Mouse (Mus musculus) frontal cortex, postnatal 14 days (tissue): ENCODE measurements at regions not wholly inside any gene's neighbourhood (a gene's known extent, or its start where the extent isn't known, plus 50 kb on each side); places are given as distances from the start of the nearest gene placed in this dataset.

Experiments used
- DNase-seq, 2 experiments: peaks; one replicate each; pipeline ENCODE4 v3.0.0; 2022; ENCODE audit warnings: low spot score in 2 of 2

DNA sequence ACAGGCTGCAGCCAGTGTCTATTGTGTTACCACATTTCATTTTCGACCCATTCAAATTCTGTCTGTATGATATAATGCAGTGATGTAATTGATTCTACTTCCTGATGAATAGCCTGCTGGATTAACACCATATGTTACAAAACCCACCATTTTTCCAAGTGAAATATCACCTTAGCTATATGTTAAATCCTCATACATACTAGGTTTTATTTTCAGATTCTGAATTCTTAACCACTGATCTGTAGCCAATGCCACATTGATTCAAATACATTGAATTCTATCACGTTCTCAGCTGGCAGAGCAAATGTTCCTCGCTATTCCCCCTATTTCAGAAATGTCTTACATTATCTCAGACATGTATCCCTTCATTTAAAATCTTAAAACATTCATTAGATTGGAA is 60.4 kb upstream of the Prdx6b start:
- no peak for DNase-seq

DNA sequence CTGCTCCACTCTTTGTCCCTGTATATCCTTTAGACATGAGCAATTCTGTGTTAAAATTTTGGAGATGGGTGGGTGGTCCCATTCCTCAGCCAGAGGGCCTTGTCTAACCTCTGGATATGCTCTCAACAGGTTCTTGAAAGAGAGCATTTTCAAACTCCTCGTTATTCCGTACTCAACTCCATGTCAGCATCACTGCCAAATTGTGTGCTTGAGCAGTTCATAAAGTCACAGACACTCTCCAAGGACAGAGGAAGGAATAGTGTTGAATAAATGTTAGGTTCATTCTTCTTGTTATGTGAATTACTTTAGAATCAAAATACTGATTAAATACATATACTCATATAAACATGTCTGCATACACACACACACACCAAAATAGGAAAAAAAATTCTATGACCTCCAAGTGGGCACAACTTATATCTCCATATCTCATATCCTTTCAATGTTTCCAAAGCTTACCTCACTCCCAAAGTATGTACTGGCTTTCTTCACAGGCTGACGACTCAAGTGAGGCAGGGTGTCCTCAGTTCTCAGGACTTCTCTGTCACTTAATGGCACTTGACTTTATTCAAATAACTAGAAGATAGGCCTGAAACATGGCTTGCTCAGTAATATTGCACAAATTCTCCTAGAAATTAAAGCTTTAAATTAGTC is 75.9 kb upstream of the Pde1a start:
- DNase-seq = no peak

DNA sequence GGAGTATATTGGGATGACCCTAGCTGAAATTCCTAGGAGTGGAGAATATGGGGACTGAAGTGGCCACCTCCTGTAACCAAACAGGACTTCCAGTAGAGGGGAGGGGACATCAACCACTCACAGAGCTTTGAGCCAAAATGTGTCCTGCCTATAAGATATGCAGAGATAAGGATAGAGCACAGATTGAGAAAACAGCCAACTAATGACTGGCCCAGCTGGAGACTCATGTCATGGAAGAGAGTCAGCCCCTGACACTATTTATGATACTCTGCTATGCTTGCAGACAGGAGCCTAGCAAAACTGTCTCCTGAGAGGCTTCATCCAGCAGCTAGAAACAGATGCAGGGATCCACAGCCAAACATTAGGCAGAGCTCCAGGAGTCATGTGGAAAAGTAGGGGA is 74.2 kb upstream of the Pde1a start:
- no peak for DNase-seq

DNA sequence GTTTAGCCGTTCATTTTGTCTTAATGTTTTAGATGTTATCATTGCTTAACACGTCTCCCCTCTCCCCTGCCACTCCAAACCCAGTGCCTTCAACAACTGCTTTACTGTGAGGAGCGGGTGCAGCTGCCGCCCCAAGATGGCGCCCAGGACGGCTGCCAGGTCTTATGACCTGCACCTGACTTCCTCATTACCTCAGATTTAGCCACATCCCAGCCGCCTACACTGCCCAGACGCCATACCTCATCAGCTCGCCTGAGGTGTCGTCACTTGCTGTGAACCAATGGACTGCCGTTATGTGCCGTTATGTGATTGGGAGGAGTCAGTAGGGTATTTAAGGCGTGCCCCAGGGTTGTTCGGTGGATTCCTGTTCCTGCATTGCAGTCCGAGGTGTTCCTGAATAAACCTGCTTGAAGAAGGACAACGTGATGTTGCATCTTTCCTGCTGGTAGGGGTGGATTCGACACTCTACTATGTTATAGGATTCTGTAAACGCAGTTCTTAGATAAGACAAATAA is 66.7 kb upstream of the Pde1a start:
- no peak for DNase-seq

DNA sequence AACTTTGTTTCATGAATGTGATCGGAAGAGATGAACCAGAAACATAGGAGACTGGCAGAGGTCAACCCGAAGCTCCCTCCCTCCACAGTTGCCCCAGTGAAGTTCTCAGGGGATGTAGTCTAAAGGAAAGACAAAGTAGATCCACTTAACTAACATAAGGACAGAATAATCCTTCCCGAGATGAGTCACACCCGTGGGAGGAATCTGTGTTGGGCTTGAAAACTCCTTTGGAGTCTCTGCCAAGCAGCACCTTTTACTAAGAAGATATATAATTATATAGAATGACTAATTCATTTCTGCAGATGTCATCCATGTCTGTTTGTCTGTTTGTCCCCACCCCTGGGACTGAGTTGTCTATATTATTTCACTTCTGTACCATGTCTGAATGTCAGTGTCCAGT is 59.1 kb upstream of the Pde1a start:
- peak in 1 of 2 experiments; percentile 30 for DNase-seq

DNA sequence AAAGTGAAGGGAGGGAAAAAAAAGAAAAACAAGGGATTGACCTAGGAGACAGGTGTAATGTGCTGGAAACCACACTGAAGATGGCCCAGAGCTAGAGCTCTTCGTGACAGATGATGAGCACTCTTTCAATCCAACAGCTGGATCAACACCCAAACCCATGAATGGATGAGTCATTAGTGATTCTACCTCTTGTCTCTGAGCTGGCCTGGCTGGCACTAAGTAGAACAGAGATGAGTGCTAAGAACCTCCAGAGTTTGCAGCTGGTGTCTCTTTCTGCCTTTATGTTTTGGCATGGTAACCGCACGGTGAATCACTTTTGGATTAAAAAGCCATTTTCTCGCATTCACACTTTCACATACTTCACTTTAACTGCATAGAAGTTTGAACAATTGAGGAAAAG is 57.6 kb upstream of the Pde1a start:
- no peak for DNase-seq
